Mouse (Mus musculus) myocyte (in vitro differentiated cells): ENCODE results near the gene Acsbg2.

Experiments used
- E2F4 ChIP-seq: IDR thresholded peaks from one replicate; pipeline ENCODE4 v1.6.1; 2011; ENCODE audit warnings: mild to moderate bottlenecking, control low read depth, moderate library complexity; ENCODE audit not compliant: insufficient read depth
- POLR2A ChIP-seq: IDR thresholded peaks from one replicate; pipeline ENCODE4 v1.6.1; 2011; ENCODE audit warnings: low read depth, mild to moderate bottlenecking, control low read depth, moderate library complexity; ENCODE audit not compliant: insufficient read length
- POLR2AphosphoS2 ChIP-seq: IDR thresholded peaks from one replicate; pipeline ENCODE4 v1.6.1; 2011; ENCODE audit warnings: low read depth, control low read depth; ENCODE audit not compliant: insufficient read length

DNA sequence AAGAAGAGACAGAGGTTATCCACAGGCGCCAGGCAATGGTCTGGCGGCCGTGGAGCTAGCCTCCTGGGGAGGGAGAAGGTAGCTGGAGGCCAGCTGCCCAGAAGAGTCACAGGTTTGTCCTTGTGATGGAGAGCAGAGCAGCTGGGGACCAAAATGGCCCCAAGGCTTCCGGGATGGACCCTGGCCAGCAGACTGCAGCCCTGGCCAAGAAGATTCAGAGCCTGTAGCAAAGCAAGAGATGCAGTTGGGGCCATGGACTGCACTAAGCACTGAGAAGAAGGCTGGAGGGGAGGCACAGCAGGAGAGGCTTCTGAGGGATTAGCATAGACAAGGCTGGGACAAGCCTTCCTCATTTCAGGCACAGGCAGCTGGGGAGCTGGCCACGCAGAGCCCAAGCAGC is 28.5 kb upstream of the Acsbg2 start:
- TF ChIP-seq E2F4: no peak
- TF ChIP-seq POLR2A: no peak
- TF ChIP-seq POLR2AphosphoS2: no peak
